Mouse (Mus musculus) bone marrow, adult 2 months (tissue): ENCODE results near the gene Mief2.

Source experiments
- CTCF ChIP-seq: fragments of 200-500 bp; IDR thresholded peaks from 2 replicates; pipeline ENCODE4 v1.5.1; 2011; ENCODE audit warnings: low read length, control low read depth; ENCODE audit not compliant: control insufficient read depth, insufficient read depth
- POLR2A ChIP-seq: fragments of 200-500 bp; IDR thresholded peaks from 2 replicates; pipeline ENCODE4 v1.6.1; 2011; ENCODE audit warnings: low read depth, mild to moderate bottlenecking, control low read depth, low read length, borderline replicate concordance; ENCODE audit not compliant: control insufficient read depth

DNA sequence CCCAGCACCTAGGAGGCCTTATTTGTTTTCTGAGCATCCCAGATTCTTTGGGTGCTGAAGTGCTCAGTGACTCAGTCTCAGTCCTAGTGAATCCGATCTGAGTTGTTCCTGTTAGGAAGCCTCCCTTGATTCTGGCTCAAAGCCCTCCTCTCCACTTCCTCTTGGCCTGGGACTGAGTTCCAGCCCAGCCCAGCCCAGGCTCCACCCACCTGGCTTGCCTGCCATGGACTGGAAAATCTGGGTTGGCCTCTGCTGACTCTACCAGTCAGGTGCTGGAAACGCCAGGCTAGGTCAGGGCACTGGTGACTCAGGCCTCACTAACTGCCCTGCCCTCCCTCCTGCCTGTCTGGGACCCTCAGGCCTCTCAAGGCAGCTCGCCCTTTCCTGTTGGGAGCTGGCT is 20.5 kb upstream of the Mief2 start:
- TF ChIP-seq POLR2A (no peak), CTCF (no peak)
